Mouse (Mus musculus) G1E-ER4 (cell line): ENCODE results near the gene Mus81. TPM values are rescaled to one million over a fixed set of nuclear protein-coding genes. Genes with fewer than 3 reads are reported as not detected.

Experiments
- GATA1 ChIP-seq: IDR thresholded peaks from one replicate; pipeline ENCODE4 v1.8.0; 2012; ENCODE audit warnings: low read length, inconsistent platforms
- polyA plus RNA-seq: library from polyadenylated mRNA; stranded (reverse); fragments of >175 nt; gene quantifications from 2 replicates; pipeline ENCODE4 v1.2.3, GENCODE M21; 2012

Mus81 gene
- 34.6 and 51.3 TPM in 2 replicates for polyA plus RNA-seq

GRCm38 (mm10) chr19:5487768-5488550 lies at the start of gene Mus81:
Mus81 (minus strand) TSS chr19:5488402.
- no peak for TF ChIP-seq GATA1

GRCm38 (mm10) chr19:5532520-5532919 lies 44.3 kb upstream of the Mus81 start:
- no peak for TF ChIP-seq GATA1

- TF ChIP-seq GATA1, result no peak
These were observed 41.9 kb upstream of the Mus81 start for GRCm38 (mm10) chr19:5530138-5530524.

GRCm38 (mm10) chr19:5529325-5530137 lies 41.3 kb upstream of the Mus81 start:
- TF ChIP-seq GATA1, result no peak

GRCm38 (mm10) chr19:5525204-5525603 lies 37.0 kb upstream of the Mus81 start:
- no peak for TF ChIP-seq GATA1

GRCm38 (mm10) chr19:5518721-5519120 lies 30.5 kb upstream of the Mus81 start:
- TF ChIP-seq GATA1, result no peak

GRCm38 (mm10) chr19:5516906-5517505 lies 28.8 kb upstream of the Mus81 start:
- no peak for TF ChIP-seq GATA1

- TF ChIP-seq GATA1, result no peak
These were observed 27.9 kb upstream of the Mus81 start for GRCm38 (mm10) chr19:5515840-5516777.

GRCm38 (mm10) chr19:5513005-5513349 lies 24.8 kb upstream of the Mus81 start:
- TF ChIP-seq GATA1, result no peak

GRCm38 (mm10) chr19:5512091-5513004 lies 24.1 kb upstream of the Mus81 start:
- TF ChIP-seq GATA1, result no peak

GRCm38 (mm10) chr19:5511074-5511632 lies 23.0 kb upstream of the Mus81 start:
- no peak for TF ChIP-seq GATA1

GRCm38 (mm10) chr19:5510031-5511026 lies 22.1 kb upstream of the Mus81 start, which contains the start of gene Snx32:
Snx32 (minus strand) TSS chr19:5510538.
- no peak for TF ChIP-seq GATA1

GRCm38 (mm10) chr19:5503687-5504086 lies 15.5 kb upstream of the Mus81 start, which contains the start of gene 1700020D05Rik:
1700020D05Rik (minus strand) TSS chr19:5503787.
- no peak for TF ChIP-seq GATA1
